Mouse (Mus musculus): Measurements from ENCODE around the gene Frmd4a.
A peak's percentile ranks its signal among the peaks of the same experiment; 100 is the strongest.

Frmd4a gene

DNA sequence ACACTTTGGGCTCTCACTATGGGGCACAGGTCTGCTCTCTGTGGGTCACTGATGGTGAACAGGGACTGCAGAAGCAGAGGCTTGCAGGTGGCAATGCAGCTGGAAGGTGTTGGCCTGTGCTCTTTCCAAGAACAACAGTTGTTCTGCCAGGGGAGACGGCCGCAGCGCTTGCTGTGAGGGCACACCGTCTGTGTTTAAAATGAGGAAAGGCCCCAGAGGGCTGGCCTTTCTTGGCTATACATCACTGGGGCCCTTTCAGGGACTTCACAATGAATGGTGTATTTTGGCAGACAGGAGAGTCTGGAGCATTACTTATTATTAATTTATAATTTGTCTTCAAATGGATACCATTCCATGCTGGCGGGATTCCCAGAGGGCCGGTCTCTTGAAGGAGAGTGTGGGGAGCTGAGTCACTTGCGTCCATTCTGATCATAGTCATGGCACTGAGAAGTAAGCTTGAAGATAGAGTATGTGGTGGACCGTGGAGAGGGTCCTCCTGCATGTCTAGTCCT is 268.9 kb downstream of the Frmd4a start:
- DNase-seq (ENCODE audit: low read depth, low spot score), result no peak

DNA sequence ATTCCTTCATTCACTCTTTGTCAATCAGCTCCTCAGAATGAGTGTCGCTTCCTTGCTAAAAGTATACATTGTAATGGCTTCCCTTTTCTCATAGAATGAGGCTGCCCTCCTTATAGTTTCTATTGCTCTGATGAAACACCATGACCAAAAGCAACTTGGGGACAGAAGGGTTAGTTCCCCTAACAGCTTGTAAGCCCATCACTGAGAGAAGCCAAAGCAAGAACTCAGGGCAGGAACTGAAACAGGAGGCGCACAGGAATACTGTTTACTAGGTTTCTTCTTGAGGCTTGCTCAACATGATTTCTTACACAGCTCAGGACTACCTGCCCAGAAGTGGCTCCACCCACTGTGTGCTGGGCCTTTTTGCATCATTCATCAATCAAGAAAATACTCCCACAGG is 273.0 kb downstream of the Frmd4a start:
- no peak for DNase-seq (ENCODE audit: low read depth, low spot score)

DNA sequence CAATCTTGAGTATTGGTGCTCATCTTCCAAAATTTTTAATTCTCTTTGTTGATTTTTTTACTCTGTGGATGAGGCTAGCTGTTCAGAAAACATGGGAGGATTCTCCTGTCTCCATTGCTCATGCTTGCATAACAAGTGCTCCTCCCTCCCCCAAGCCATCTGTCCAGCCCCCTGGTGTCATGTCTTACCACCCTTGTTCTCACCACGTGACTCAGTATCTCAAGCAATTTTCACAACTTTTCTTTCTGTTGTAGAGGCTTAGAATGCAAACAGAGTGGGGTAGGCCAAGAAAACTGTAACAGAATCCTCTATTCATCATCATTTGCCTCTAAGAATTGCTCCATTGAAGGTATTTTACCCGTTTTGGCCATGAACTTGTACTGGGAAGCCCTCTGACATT is 273.6 kb downstream of the Frmd4a start:
- DNase-seq (ENCODE audit: low read depth, low spot score), result peak; percentile 72

DNA sequence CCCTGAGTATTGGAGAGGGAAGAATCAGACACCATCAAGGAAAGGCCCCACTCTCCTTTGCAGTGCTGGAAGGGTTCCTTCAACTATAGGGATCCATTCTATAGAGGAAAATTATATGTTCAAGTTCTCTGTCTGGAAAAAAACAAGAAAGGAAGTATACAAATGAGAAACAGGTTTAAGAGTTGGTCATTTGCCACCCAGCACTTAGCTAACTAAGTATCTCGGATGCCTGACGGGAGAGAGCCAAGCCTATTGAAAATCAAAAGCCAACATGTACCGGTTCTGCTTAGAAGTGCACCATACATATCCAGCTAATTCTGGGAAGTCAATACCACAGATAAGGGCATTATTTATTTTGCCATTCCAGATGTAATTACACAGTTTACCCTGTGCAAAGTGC is 274.2 kb downstream of the Frmd4a start:
- no peak for DNase-seq (ENCODE audit: low read depth, low spot score)

DNA sequence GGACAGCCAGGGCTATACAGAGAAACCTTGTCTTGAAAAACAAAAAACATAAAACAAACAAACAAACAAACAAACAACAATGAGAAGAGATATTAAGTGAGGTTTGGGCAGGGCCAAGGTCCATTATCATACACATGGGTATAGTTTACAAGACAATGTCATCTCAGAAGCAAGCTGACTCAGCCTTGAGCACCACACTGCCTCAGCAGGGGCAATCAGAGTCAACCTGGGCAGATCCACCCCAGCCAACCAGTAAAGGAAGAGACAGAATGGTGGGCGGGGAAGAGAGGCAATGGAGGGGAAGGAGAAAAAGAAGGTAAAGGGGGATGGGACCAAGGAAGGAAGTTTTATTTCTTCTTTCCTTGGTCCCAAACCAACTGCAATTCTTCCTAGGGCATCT is 276.2 kb downstream of the Frmd4a start:
- no peak for DNase-seq (ENCODE audit: low read depth, low spot score)

DNA sequence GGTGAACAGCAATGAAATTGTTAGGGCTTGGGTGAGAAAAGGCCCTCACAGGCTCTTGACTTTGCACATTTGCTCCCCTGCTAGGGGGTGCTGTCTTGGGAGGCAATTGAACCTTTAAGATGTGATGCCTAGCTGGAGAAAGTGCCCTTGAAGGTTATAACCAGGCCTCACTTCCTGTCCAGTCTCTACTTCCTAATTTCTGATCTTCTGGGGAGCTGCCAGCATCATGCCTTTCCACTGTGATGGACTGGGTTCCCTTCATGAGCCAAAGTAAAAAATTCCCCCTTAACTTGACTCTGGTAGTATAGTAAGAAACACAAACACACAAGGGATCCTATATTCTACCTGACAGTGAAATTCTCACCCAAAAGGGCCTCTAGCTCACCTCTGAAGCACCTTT is 278.1 kb downstream of the Frmd4a start:
- DNase-seq (ENCODE audit: low read depth, low spot score), result no peak

DNA sequence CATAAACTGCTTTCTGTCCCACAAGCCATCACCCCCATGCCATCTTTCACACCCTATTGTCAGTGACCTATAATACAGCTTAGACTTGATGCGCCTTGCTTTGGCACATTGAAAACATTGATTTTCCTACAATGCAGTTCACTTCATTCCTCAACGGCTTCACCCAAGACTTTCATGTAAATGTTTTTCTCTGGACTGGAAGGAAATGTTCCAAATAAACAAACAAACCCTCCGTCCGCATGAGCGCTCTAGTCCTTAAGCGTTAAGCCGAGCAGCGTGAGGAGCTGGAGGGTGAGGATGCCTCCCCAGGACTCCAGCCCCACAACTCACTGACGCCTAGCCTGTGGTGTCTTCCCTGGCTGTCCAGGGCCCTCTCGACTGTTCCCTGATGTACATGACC is 279.4 kb downstream of the Frmd4a start:
- DNase-seq (ENCODE audit: low read depth, low spot score), result no peak

DNA sequence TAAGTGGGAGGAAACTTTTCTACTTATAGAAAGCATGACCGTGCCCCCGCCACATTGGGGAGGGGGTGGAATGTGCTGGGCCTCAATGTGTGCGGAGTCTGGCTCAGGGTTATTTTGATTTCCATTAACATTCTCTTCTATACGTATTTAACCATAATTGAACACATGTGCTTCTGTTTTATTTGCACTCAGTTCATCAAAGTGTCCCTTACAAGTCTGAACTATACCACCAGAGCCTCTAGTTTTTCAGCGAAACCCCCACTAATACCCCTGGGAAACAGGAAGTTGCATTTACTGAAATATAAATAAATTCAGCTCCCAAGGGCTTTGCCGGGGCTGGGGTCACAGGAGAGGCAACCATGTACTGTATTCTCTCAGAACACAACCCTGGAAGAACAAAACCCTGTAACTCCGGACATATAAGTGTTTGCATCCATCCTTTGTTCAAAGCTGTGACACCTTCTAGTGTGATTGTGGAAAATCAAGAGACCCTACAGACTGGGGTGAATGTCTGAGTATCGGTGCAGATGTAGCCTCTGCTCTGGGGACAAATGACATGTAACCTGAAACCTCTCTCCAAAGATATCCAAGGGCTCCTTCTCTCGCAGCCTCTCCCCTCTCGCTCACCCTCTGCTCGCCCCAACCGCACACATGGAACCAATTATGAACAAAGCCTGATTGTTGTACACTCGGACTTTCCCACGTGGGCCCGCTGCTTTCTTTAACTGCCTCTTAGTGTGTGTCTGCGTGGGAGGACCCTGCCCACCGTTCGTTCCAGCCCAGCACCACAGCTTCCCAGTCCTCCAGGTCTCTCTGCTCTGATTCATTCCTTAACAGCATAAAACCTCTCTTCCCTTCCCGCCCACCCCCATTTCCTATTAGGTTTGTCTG is 281.1 kb downstream of the Frmd4a start:
- DNase-seq (ENCODE audit: low read depth, low spot score), result no peak

DNA sequence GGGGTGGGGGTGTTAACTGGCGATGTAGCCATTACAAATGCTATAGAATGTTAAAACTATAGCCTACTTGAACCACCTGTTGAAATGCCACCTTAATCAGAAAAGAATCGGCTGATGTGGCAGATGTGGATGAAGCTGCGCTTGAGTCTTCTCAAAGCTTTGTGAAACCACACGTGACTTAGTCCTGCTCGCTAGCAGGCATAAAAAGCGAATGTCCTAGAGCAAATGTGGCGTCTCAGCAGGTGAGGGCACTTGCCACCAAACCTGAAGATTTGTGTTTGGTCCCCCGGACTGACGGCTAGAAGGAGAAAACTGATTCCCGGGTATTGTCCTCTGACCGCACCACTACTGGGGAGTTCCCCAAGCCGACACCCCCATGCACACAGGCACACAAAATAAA is 282.1 kb downstream of the Frmd4a start:
- no peak for DNase-seq (ENCODE audit: low read depth, low spot score)

DNA sequence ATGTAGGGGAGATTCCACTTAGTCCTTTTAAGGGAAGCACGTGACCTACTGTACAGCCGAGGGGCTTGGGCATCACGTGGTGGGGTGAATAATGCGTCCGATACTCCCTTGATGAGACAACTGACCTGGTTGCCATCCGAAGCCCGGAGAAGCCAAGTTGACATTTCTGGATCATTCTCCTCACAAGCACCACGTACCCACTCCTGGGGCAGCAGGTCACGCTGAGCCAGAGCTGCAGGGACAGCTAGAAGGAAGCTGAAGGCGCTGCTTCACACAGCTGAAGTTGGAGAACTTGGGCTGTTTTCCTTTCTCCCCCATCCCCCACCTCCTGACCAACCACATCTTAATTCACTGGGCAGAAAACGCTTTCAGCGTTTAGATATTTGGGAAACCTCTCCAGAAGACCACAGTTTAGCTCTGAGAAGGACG is 282.9 kb downstream of the Frmd4a start:
- no peak for DNase-seq (ENCODE audit: low read depth, low spot score)

DNA sequence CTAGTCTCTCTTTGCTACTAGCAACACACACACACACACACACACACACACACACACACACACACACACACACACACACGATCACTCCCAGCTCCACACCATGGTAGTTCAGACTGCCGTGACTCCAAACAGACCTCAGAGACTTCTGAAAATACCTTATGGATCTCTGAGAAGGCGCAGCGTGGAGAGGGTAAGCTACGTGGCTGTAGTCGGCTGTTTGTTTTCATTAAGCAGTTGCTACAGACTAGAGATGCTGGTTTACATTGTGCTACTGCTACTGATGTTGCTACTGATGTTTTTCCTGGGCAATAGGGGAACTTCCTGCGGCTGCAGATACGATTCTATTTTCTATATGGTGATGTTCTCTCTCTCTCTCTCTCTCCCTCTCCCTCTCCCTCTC is 283.3 kb downstream of the Frmd4a start:
- DNase-seq (ENCODE audit: low read depth, low spot score), result no peak

DNA sequence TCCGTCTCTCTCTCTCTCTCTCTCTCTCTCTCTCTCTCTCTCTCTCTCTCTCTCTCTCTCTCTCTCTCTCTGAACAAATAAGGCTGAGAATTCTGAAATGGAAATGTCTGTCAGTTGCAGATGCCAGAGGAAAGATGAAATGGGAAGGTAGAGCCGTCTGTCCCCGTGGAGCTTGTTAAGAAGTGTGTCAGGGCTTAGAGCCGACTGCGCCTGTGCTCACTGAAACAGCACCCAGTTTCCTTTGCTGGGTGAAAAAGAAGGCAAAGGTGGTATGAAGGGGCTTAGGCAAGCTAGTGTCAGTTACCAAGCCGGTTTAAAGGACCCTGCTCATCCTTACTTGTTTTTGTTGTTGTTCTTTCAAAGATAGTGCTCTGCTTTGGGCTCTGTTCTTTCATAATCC is 283.7 kb downstream of the Frmd4a start:
- DNase-seq (ENCODE audit: low read depth, low spot score), result no peak

DNA sequence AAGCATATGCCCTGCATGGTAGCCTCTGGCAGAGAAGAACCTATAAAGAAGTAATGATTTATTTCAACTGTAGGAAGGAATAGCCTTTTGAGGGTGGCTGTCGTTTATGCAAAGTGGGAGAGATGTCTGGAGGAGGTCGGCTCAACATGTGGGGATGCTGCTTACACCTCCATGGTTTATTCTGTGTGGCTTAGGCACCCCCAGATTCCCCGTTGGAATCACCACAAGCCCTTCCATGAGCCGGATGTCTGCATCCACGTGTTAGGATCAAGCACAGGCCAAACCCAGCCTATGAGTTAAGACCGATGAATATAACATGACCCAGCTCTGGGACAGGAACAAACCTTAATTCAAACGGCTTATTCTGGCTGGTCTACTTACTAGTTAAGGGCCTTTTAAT is 284.2 kb downstream of the Frmd4a start:
- no peak for DNase-seq (ENCODE audit: low read depth, low spot score)

DNA sequence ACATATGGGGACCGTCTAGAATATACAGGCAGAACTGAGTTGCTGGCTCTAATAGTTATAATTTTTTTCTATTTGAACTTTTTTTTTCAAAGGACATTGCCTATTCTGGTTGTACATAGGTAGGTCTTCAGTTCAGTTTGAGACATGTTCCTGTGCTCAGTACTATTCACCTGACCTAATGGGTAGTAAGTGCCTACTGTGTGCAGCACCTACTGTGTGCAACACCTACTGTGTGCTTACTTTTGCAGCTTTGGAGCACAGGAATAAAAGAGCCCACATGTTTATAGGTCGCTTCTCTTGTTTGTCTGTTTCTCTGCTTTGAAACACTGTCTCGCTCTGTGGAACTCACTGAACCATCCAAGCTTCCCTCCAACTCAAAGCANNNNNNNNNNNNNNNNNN is 284.6 kb downstream of the Frmd4a start:
- no peak for DNase-seq (ENCODE audit: low read depth, low spot score)

DNA sequence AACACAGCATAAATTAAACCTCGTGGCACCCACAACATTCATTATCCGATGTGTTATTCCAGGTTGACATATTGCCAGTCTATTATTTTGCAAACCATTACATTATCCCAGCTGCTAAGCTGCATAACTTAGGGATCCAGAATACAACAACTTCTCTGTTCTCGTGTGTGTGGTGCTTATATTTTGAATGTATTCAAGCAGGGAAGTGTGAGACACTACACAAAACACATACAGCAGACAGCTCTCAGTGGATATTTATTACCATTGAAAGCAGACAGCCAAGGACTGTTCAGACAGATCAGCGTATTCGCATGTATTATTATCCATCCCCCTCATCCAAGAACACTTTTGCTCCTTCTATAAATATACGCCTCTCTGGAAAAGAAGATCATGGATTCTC is 289.6 kb downstream of the Frmd4a start:
- DNase-seq (ENCODE audit: low read depth, low spot score), result no peak

DNA sequence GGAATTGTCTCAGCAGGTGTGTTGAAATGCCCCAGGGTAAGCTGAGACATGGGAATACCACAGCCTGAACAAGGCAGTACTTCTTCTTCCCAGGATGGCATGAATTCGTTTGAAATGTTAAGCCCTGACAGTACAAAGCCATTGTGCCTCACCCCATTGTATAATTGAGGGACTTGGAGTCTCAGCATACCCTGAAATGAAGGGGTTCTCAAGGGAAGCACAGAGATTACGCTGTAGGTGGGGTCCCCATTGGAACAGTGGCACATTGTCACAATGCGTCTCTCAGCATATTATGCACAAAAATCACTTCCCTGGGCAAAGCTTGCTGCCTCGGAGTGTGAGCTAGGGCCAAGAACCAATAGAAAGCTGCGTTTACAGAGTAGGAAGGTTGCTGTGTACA is 297.0 kb downstream of the Frmd4a start:
- DNase-seq (ENCODE audit: low read depth, low spot score), result no peak

DNA sequence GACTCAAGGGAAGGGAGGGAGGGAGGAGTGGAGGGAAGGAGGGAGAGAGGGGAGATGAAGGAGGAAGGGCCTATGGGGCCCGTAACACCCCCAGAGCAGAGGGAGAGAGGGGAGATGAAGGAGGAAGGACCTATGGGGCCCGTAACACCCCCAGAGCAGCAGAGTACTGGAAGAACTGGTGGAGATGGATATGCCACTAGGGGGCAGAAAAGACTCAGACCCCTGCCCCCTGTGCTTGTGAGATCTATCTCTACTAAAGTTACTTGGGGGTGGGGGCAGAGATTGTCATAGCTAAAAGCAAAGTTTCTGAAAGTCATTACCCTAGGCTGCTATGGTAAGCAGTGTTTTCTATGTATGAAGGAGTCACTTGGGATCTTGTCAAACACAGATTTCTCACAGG is 299.1 kb downstream of the Frmd4a start:
- DNase-seq (ENCODE audit: low read depth, low spot score), result no peak

DNA sequence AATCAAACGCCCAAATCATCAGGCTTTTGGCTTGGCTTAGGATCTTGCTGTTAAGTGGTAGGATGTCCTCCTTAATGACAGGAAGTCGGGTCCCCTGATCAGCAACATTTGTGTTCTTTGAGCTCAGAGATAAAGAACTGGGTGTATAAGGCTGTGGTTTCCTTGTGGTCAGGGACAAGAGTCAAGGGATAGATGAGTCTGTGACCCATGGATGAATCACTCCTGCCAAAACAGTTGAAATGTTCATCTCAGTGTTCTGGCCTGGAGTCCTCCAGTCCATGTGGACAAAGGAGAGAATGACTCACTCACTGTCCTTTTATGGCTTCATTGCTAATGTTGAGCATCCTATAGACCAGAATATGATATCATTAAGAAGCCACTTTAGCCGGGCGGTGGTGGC is 300.6 kb downstream of the Frmd4a start:
- DNase-seq (ENCODE audit: low read depth, low spot score), result no peak

DNA sequence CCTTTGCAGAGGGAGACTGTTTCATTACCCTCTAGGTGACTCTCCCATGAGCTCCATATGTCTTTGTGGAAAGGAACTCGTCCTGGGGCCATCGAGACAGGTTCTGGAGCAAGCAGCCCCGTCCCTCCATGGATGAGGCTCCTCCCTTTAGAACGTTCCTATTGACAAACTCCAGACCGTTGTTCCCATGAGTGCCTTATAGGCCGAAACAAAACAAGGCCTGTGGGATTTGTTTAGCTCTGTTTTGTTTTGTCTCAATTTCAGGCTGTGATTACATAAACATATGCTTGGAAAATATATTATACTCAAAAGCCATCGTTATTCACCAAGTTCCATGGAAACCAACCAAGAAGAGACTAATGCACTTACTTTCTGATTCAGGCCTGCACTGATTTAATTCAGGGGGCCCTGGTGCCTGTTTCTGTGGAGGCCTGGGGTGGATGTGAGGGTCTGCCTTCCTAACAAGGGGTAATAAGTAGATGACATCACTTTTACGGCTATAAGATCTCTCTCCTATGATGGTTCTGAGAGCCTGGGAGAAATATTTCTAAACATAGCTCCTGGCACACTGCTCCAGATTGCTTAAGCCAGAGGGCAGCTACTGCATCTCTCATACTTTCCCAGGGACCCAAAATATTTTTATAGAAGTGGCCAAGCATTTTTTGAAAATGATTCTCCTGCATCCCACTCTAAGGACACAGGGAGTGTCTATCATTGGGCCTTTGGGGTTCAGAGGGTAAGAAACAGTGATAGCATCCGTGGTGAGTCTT is 308.9 kb downstream of the Frmd4a start:
- no peak for DNase-seq (ENCODE audit: low read depth, low spot score)

DNA sequence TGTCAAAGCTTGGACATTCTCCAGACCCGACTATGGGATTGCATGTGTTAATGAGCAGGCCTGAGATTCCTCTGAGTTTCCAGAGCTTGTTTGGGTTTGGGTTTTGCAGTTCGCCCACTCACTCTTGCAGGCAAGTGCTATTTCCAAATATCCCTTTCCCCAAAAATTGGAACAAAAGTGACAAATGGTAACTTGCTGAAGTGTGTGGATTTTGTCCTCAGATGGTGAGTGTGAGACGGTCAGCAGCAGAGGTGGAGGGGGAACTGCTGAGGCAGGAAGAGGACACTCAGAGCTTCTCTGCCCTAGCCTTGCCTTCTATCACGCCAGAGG is 309.5 kb downstream of the Frmd4a start:
- peak; percentile 55 for DNase-seq (ENCODE audit: low read depth, low spot score)

DNA sequence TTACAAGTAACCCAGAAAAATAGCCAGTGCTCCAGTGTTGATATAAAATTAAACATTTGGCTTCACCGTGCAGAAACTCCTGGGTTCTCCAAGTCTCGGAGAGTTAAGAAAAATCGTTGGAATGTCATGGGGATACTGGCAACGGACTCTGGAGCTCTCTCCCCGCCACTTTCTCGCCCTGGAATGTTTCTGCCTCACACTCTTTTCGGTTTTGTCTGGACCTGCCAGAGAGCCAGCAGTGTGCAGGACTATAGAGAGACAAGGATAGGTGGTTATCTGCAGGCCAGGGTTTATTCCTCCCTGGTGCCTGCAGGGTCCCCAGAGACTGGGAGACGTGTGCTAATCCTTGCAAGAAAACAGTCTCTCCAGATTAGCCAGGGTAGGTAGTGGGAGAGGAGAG is 314.9 kb downstream of the Frmd4a start:
- DNase-seq (ENCODE audit: low read depth, low spot score), result no peak

DNA sequence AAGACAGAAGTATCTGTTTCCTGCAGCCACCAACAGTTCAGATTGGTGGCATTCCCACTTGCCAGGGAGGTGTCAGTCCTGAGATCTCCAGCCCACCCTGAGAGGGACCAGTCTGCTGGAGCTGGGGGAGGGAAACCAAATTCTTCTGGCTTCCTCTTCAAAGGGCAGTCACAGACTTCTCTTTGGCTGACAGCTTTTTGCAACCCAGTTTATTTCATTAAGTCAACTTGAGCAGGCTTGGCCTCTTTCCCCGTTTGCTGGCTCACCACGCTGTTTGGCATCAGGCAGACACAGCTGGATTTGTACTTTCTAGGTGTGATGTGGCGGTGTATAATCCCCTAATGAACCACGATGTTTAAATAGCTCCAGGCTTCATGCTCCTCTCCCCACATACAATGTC is 316.7 kb downstream of the Frmd4a start:
- DNase-seq (ENCODE audit: low read depth, low spot score), result no peak

DNA sequence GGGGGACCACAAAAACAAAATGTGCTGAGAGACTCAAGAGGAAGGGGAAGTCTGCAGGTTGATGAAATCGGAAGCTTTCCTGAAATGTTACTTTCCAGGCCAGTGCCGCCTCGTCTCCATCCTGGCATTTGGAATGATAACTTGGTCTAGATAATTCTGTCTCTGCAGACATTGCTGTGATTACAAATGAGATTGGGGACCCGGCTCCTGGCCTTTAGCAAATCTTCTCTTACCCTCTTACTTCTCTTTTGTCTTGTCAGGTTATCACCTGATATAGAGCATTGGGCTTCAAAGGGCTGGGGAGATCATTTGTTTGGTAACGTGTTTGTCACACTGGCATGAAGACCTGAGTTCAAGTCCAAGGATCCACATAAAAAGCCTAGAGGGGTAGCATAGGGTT is 317.4 kb downstream of the Frmd4a start:
- DNase-seq (ENCODE audit: low read depth, low spot score), result no peak
